Mouse (Mus musculus): ENCODE measurements around the gene Car5a. TPM values are rescaled to one million over a fixed set of nuclear protein-coding genes. Genes with fewer than 3 reads are reported as not detected.
A peak's percentile ranks its signal among the peaks of the same experiment; 100 is the strongest.

Gene Car5a
- total RNA-seq, 2 experiments from 2014 or later, result not detected

- Histone ChIP-seq H3K27ac (peak overlapping the region; percentile 77), H3K4me3 (no peak overlapping the region)
- DNase-seq (ENCODE audit: low spot score in 2 of 2), result no peak
- TF ChIP-seq CTCF (conservative IDR thresholded peaks at IDR 0.05), result no peak
Measured at GRCm38 (mm10) chr8:121968542-121968941, 23.8 kb upstream of the Car5a start.

GRCm38 (mm10) chr8:121967977-121968376, 23.3 kb upstream of the Car5a start:
- peak overlapping the region; percentile 77 for H3K27ac ChIP-seq
- TF ChIP-seq CTCF (conservative IDR thresholded peaks at IDR 0.05), result no peak
- no peak overlapping the region for H3K4me3 ChIP-seq
- DNase-seq (ENCODE audit: low spot score in 2 of 2), result no peak

- H3K4me3 ChIP-seq, result no peak overlapping the region
- no peak for TF ChIP-seq CTCF (conservative IDR thresholded peaks at IDR 0.05)
- peak overlapping the region; percentile 47 for H3K27ac ChIP-seq
- DNase-seq (ENCODE audit: low spot score in 2 of 2), result no peak
Measured at GRCm38 (mm10) chr8:121966714-121967448, 22.2 kb upstream of the Car5a start.

- Histone ChIP-seq H3K4me3 (no peak overlapping the region), H3K27ac (no peak overlapping the region)
- no peak for TF ChIP-seq CTCF (conservative IDR thresholded peaks at IDR 0.05)
- DNase-seq (ENCODE audit: low spot score in 2 of 2), result no peak
Measured at GRCm38 (mm10) chr8:121966110-121966509, 21.4 kb upstream of the Car5a start.

- peak; percentile 60 for TF ChIP-seq CTCF (conservative IDR thresholded peaks at IDR 0.05)
- no peak overlapping the region for H3K4me3 ChIP-seq
- no peak overlapping the region for H3K27ac ChIP-seq
- DNase-seq (ENCODE audit: low spot score in 2 of 2), result no peak
Measured at GRCm38 (mm10) chr8:121964716-121965512, 20.2 kb upstream of the Car5a start.

- H3K4me3 ChIP-seq, result no peak overlapping the region
- no peak; the same call in 1 of the 2 replicates for TF ChIP-seq CTCF (conservative IDR thresholded peaks at IDR 0.05)
- H3K27ac ChIP-seq, result no peak overlapping the region
- no peak for DNase-seq (ENCODE audit: low spot score in 2 of 2)
Measured at GRCm38 (mm10) chr8:121962892-121963291, 18.2 kb upstream of the Car5a start.

GRCm38 (mm10) chr8:121958395-121958794, 13.7 kb upstream of the Car5a start:
- H3K4me3 ChIP-seq, result no peak overlapping the region
- no peak for TF ChIP-seq CTCF (conservative IDR thresholded peaks at IDR 0.05)

GRCm38 (mm10) chr8:121955825-121956500, 11.3 kb upstream of the Car5a start:
- no peak overlapping the region for H3K27ac ChIP-seq
- no peak for TF ChIP-seq CTCF (conservative IDR thresholded peaks at IDR 0.05)
- no peak for DNase-seq (ENCODE audit: low spot score in 2 of 2)
- no peak overlapping the region for H3K4me3 ChIP-seq

More at GRCm38 (mm10) chr8:121958395-121958794, 13.7 kb upstream of the Car5a start:
- DNase-seq (ENCODE audit: low spot score in 2 of 2), result no peak
- no peak overlapping the region for H3K27ac ChIP-seq

GRCm38 (mm10) chr8:121954981-121955555, 10.4 kb upstream of the Car5a start:
- H3K27ac ChIP-seq, result no peak overlapping the region
- H3K4me3 ChIP-seq, result no peak overlapping the region
- TF ChIP-seq CTCF (conservative IDR thresholded peaks at IDR 0.05), result no peak
- no peak for DNase-seq (ENCODE audit: low spot score in 2 of 2)

GRCm38 (mm10) chr8:121953821-121954545, 9.3 kb upstream of the Car5a start:
- TF ChIP-seq CTCF (conservative IDR thresholded peaks at IDR 0.05), result no peak
- no peak for DNase-seq (ENCODE audit: low spot score in 2 of 2)
- Histone ChIP-seq H3K4me3 (no peak overlapping the region), H3K27ac (no peak overlapping the region)

- no peak overlapping the region for H3K4me3 ChIP-seq
- DNase-seq (ENCODE audit: low spot score in 2 of 2), result no peak
- no peak overlapping the region for H3K27ac ChIP-seq
- no peak for TF ChIP-seq CTCF (conservative IDR thresholded peaks at IDR 0.05)
Measured at GRCm38 (mm10) chr8:121952800-121953199, 8.1 kb upstream of the Car5a start.

- DNase-seq (ENCODE audit: low spot score in 2 of 2), result no peak
- H3K4me3 ChIP-seq, result peak overlapping the region; percentile 66; the same call in 1 of the 2 replicates
Measured at GRCm38 (mm10) chr8:121952122-121952521, 7.4 kb upstream of the Car5a start.

More at GRCm38 (mm10) chr8:121952122-121952521, 7.4 kb upstream of the Car5a start:
- no peak overlapping the region for H3K27ac ChIP-seq
- TF ChIP-seq CTCF (conservative IDR thresholded peaks at IDR 0.05), result no peak
